Mouse (Mus musculus) brain, embryonic 14.5 days (tissue): Measurements from ENCODE around the gene Tenm4.
A peak's percentile ranks its signal among the peaks of the same experiment; 100 is the strongest.

ENCODE experiments used
- CTCF ChIP-seq: fragments of 200-500 bp; IDR thresholded peaks from 2 replicates; pipeline ENCODE4 v1.5.1; 2012; ENCODE audit warnings: inconsistent platforms, mild to moderate bottlenecking, moderate library complexity, borderline replicate concordance; ENCODE audit not compliant: insufficient read depth, insufficient read length; ENCODE audit errors: extremely low read depth
- POLR2A ChIP-seq: fragments of 200-500 bp; IDR thresholded peaks from 2 replicates; pipeline ENCODE4 v1.6.1; 2012; ENCODE audit warnings: mild to moderate bottlenecking, inconsistent platforms, borderline replicate concordance; ENCODE audit not compliant: poor library complexity, insufficient read depth, insufficient read length, severe bottlenecking; ENCODE audit errors: extremely low read depth

GRCm38 (mm10) chr7:96210525-96211369 lies 39.7 kb downstream of the Tenm4 start:
- TF ChIP-seq CTCF (peak; percentile 20; the same call in 1 of the 2 replicates), POLR2A (peak; percentile 46; the same call in 1 of the 2 replicates)
